In the genomic region with DNA sequence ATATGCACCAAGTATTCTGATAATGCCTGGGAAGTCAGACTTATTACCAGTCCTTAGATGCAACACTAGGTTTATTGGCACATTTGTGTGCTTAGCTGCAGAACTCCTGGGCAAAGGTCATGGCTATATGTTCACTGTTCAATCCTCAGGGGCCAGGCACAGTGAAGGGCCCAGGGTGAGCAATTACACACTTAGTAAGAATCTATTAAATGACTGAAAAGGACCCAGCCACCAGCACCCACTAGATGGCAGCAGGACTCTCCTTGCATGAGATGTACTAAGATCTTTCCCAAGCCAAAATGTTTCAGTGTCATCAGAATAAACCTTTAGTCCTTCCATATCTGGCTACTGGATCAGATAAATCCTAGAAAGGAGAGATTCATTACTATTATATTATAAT, we compare ENCODE assay signal across 8 mouse cellular contexts. TPM values are rescaled to one million over a fixed set of nuclear protein-coding genes. Genes with fewer than 3 reads are reported as not detected.
DNase-seq lines count a peak whose midpoint lies in the region; ATAC-seq and TF ChIP-seq lines count a peak whose summit lies in the region.

No protein-coding gene starts in this region.

- no peak for TF ChIP-seq POLR2A in ES-Bruce4 (IDR thresholded peaks at IDR 0.05; ENCODE audit: insufficient read depth, low read length)

- no peak overlapping the region for H3K4me2 ChIP-seq in embryonic facial prominence, embryonic 11.5 days (ENCODE audit: low read depth, low read length)
- no peak overlapping the region for H3K4me2 ChIP-seq in hindbrain, embryonic 12.5 days (replicated peaks)
- no peak overlapping the region for H3K4me2 ChIP-seq in midbrain, embryonic 13.5 days (replicated peaks)

- no peaks in the 10 kb centered on the region for H3K4me1 ChIP-seq in ES-Bruce4 (ENCODE audit: control insufficient read depth, insufficient read depth, low read length)
- no peaks in the 10 kb centered on the region for H3K4me1 ChIP-seq in embryonic facial prominence, embryonic 11.5 days (ENCODE audit: control insufficient read depth, insufficient read depth, low read length)
- no peaks in the 10 kb centered on the region for H3K4me1 ChIP-seq in hindbrain, embryonic 12.5 days
- no peaks in the 10 kb centered on the region for H3K4me1 ChIP-seq in midbrain, embryonic 13.5 days (replicated peaks)

- peak; percentile 31 for TF ChIP-seq CTCF in ES-Bruce4 (IDR thresholded peaks at IDR 0.05; ENCODE audit: low read depth, low read length)

- peak; percentile 57 for DNase-seq in adipocyte (ENCODE audit: low spot score)
- peak; percentile 61 for DNase-seq in embryonic facial prominence, embryonic 11.5 days (ENCODE audit: low spot score)
- DNase-seq in layer of hippocampus, postnatal 10 days (ENCODE audit: low spot score in 2 of 2) = peak; percentile 67 to 81
- DNase-seq in testis, postnatal 10 days (ENCODE audit: low spot score) = peak; percentile 71

- no peaks in the 10 kb centered on the region for H3K27me3 ChIP-seq in ES-Bruce4 (ENCODE audit: control insufficient read depth, insufficient read depth, low read length, poor library complexity, severe bottlenecking)
- no peaks in the 10 kb centered on the region for H3K27me3 ChIP-seq in embryonic facial prominence, embryonic 11.5 days (ENCODE audit: control insufficient read depth, insufficient read depth, low read length)
- no peaks in the 10 kb centered on the region for H3K27me3 ChIP-seq in hindbrain, embryonic 12.5 days
- no peaks in the 10 kb centered on the region for H3K27me3 ChIP-seq in midbrain, embryonic 13.5 days

- no peaks in the 10 kb centered on the region for H3K36me3 ChIP-seq in ES-Bruce4 (ENCODE audit: control insufficient read depth, insufficient read depth, low read length, poor library complexity, severe bottlenecking)
- H3K36me3 ChIP-seq in embryonic facial prominence, embryonic 11.5 days (replicated peaks; ENCODE audit: control insufficient read depth, insufficient read depth, low read depth, low read length) = no peaks in the 10 kb centered on the region
- H3K36me3 ChIP-seq in hindbrain, embryonic 12.5 days = no peaks in the 10 kb centered on the region
- no peaks in the 10 kb centered on the region for H3K36me3 ChIP-seq in midbrain, embryonic 13.5 days

- ATAC-seq in embryonic facial prominence, embryonic 11.5 days (replicated peaks; ENCODE audit: insufficient number of reproducible peaks, low FRiP score, low TSS enrichment, low read depth) = no peak; the same call in 1 of the 2 replicates
- peak; percentile 60; the same call in 1 of the 2 replicates for ATAC-seq in hindbrain, embryonic 12.5 days (ENCODE audit: low FRiP score)
- ATAC-seq in midbrain, embryonic 13.5 days = peak; percentile 76; the same call in 1 of the 2 replicates
- no peak for ATAC-seq in megakaryocyte, adult 5-6 weeks (ENCODE audit: poor library complexity, severe bottlenecking)

- TF ChIP-seq EP300 in ES-Bruce4 (IDR thresholded peaks at IDR 0.05; ENCODE audit: insufficient read depth, low read depth, low read length) = no peak

- H3K9ac ChIP-seq in ES-Bruce4 (ENCODE audit: low read depth, poor library complexity, severe bottlenecking) = no peak overlapping the region
- no peak overlapping the region for H3K9ac ChIP-seq in embryonic facial prominence, embryonic 11.5 days (replicated peaks; ENCODE audit: low read length)
- H3K9ac ChIP-seq in hindbrain, embryonic 12.5 days = no peak overlapping the region
- no peak overlapping the region for H3K9ac ChIP-seq in midbrain, embryonic 13.5 days (replicated peaks)

- H3K4me3 ChIP-seq in ES-Bruce4 (ENCODE audit: low read depth, low read length) = no peak overlapping the region
- no peak overlapping the region for H3K4me3 ChIP-seq in embryonic facial prominence, embryonic 11.5 days (ENCODE audit: low read depth, low read length)
- H3K4me3 ChIP-seq in hindbrain, embryonic 12.5 days = no peak overlapping the region
- H3K4me3 ChIP-seq in midbrain, embryonic 13.5 days (replicated peaks) = no peak overlapping the region

- H3K9me3 ChIP-seq in ES-Bruce4 (replicated peaks; ENCODE audit: control insufficient read depth, insufficient read depth, low read length, poor library complexity, severe bottlenecking) = no peaks in the 10 kb centered on the region
- H3K9me3 ChIP-seq in embryonic facial prominence, embryonic 11.5 days (replicated peaks; ENCODE audit: control insufficient read depth, low read length) = no peaks in the 10 kb centered on the region
- H3K9me3 ChIP-seq in hindbrain, embryonic 12.5 days (replicated peaks) = no peaks in the 10 kb centered on the region
- H3K9me3 ChIP-seq in midbrain, embryonic 13.5 days = no peaks in the 10 kb centered on the region

- H3K27ac ChIP-seq in ES-Bruce4 (ENCODE audit: insufficient read depth, low read length) = no peak overlapping the region
- H3K27ac ChIP-seq in embryonic facial prominence, embryonic 11.5 days (replicated peaks; ENCODE audit: low read depth, low read length) = no peak overlapping the region
- no peak overlapping the region for H3K27ac ChIP-seq in hindbrain, embryonic 12.5 days
- H3K27ac ChIP-seq in midbrain, embryonic 13.5 days = no peak overlapping the region

RNA-seq across cellular contexts. Expression of a gene that starts 37.4 kb away (rescaled TPM):
- polyA plus RNA-seq in ES-Bruce4 (2011; ENCODE audit: insufficient read depth, insufficient read length, low read depth, missing spikeins) = not detected in 2 replicates
- not detected in 2 replicates for polyA plus RNA-seq in embryonic facial prominence, embryonic 11.5 days (2014; fragmentation: Nextera tagmentation; extraction: Ambion mirVana)
- not detected in 2 replicates for polyA plus RNA-seq in hindbrain, embryonic 12.5 days (2016; fragmentation: Nextera tagmentation; extraction: Ambion mirVana)
- not detected for total RNA-seq in layer of hippocampus, postnatal 10 days (2021)
- not detected in 2 replicates for polyA plus RNA-seq in midbrain, embryonic 13.5 days (2015; fragmentation: Nextera tagmentation; extraction: Ambion mirVana)
- not detected in 2 replicates for total RNA-seq in megakaryocyte, adult 5-6 weeks (2015)
- not detected in 2 replicates for total RNA-seq in megakaryocyte, adult 5-6 weeks (2017)

Comparison
In these comparisons a context has a peak if more than half of its experiments do, and no peak if none do; other contexts are left out.
1. ATAC-seq: peak in hindbrain, embryonic 12.5 days (single experiment) and midbrain, embryonic 13.5 days (single experiment); none in embryonic facial prominence, embryonic 11.5 days (single experiment) and megakaryocyte, adult 5-6 weeks (single experiment).
2. Peak in every context shown above with its lines, with median percentiles within 50 percentile points of each other: DNase-seq.